Comparison of ENCODE assay signal across 8 mouse cellular contexts in genomic region chr6:59020346-59020745, GRCm38 (mm10). TPM values are rescaled to one million over a fixed set of nuclear protein-coding genes. Genes with fewer than 3 reads are reported as not detected.
DNase-seq lines count a peak whose midpoint lies in the region; ATAC-seq and TF ChIP-seq lines count a peak whose summit lies in the region.

No protein-coding gene starts in this region.

- intact Hi-C loops in left cerebral cortex, postnatal 36 days (cut with DNase I) = loop anchor here (5.0 kb wide), 1 partner anchor 162 kb away; no protein-coding TSS in a partner anchor

- DNase-seq in CD4-positive, CD25-positive, alpha-beta regulatory T cell, adult 2 months (ENCODE audit: low read depth, low spot score) = peak; percentile 34
- DNase-seq in midbrain, postnatal 0 days (ENCODE audit: low spot score) = no peak
- no peak for DNase-seq in midbrain, embryonic 10.5 days (ENCODE audit: low spot score)
- peak; percentile 56 to 65 for DNase-seq in kidney, adult 8-10 months
- peak; percentile 66 for DNase-seq in stomach, postnatal 0 days (ENCODE audit: low spot score)
- DNase-seq in left cerebral cortex, postnatal 36 days (ENCODE audit: low spot score in 2 of 2) = no peak

- H3K27ac ChIP-seq in midbrain, postnatal 0 days (ENCODE audit: low read depth, low read length) = no peak overlapping the region
- no peak overlapping the region for H3K27ac ChIP-seq in midbrain, embryonic 10.5 days (replicated peaks)
- H3K27ac ChIP-seq in stomach, postnatal 0 days (replicated peaks) = no peak overlapping the region
- no peak overlapping the region for H3K27ac ChIP-seq in forebrain, embryonic 15.5 days (replicated peaks)

- H3K36me3 ChIP-seq in midbrain, postnatal 0 days (ENCODE audit: insufficient read depth, low read length) = no peaks in the 10 kb centered on the region
- no peaks in the 10 kb centered on the region for H3K36me3 ChIP-seq in midbrain, embryonic 10.5 days
- no peaks in the 10 kb centered on the region for H3K36me3 ChIP-seq in stomach, postnatal 0 days (ENCODE audit: control insufficient read depth, insufficient read depth, low read length)
- no peaks in the 10 kb centered on the region for H3K36me3 ChIP-seq in forebrain, embryonic 15.5 days

- no peak overlapping the region for H3K4me2 ChIP-seq in midbrain, postnatal 0 days (ENCODE audit: low read depth, low read length, poor library complexity, severe bottlenecking)
- H3K4me2 ChIP-seq in stomach, postnatal 0 days (replicated peaks; ENCODE audit: low read depth) = no peak overlapping the region
- H3K4me2 ChIP-seq in forebrain, embryonic 15.5 days (replicated peaks) = no peak overlapping the region

- no peaks in the 10 kb centered on the region for H3K27me3 ChIP-seq in midbrain, postnatal 0 days (ENCODE audit: insufficient read depth, low read length)
- no peaks in the 10 kb centered on the region for H3K27me3 ChIP-seq in midbrain, embryonic 10.5 days (ENCODE audit: low read depth, poor library complexity, severe bottlenecking)
- H3K27me3 ChIP-seq in stomach, postnatal 0 days (ENCODE audit: control insufficient read depth, insufficient read depth, low read length) = no peaks in the 10 kb centered on the region
- H3K27me3 ChIP-seq in forebrain, embryonic 15.5 days = no peaks in the 10 kb centered on the region

- 89% methylated on average over 2 of the region's 2 CpGs for WGBS in midbrain, postnatal 0 days
- WGBS in midbrain, embryonic 10.5 days = 82% methylated on average over 2 of the region's 2 CpGs
- 80% methylated on average over 2 of the region's 2 CpGs for WGBS in stomach, postnatal 0 days
- WGBS in forebrain, embryonic 15.5 days = 82% methylated on average over 2 of the region's 2 CpGs

- no peak overlapping the region for H3K4me3 ChIP-seq in midbrain, postnatal 0 days (ENCODE audit: low read depth, low read length)
- H3K4me3 ChIP-seq in midbrain, embryonic 10.5 days = no peak overlapping the region
- H3K4me3 ChIP-seq in stomach, postnatal 0 days (ENCODE audit: low read depth, low read length) = no peak overlapping the region
- H3K4me3 ChIP-seq in forebrain, embryonic 15.5 days = no peak overlapping the region

- no peak for ATAC-seq in CD4-positive, CD25-positive, alpha-beta regulatory T cell, adult 4 months
- no peak for ATAC-seq in midbrain, postnatal 0 days (ENCODE audit: low FRiP score)
- no peak for ATAC-seq in stomach, postnatal 0 days (ENCODE audit: low FRiP score, low TSS enrichment)
- no peak for ATAC-seq in forebrain, embryonic 15.5 days (replicated peaks)

- H3K9ac ChIP-seq in midbrain, postnatal 0 days (replicated peaks; ENCODE audit: low read length, poor library complexity, severe bottlenecking) = no peak overlapping the region
- no peak overlapping the region for H3K9ac ChIP-seq in stomach, postnatal 0 days (ENCODE audit: low read length)
- no peak overlapping the region for H3K9ac ChIP-seq in forebrain, embryonic 15.5 days (replicated peaks)

- no peaks in the 10 kb centered on the region for H3K9me3 ChIP-seq in midbrain, postnatal 0 days (ENCODE audit: low read length)
- H3K9me3 ChIP-seq in midbrain, embryonic 10.5 days (replicated peaks) = no peaks in the 10 kb centered on the region
- no peaks in the 10 kb centered on the region for H3K9me3 ChIP-seq in stomach, postnatal 0 days (ENCODE audit: control insufficient read depth, low read length)
- no peaks in the 10 kb centered on the region for H3K9me3 ChIP-seq in forebrain, embryonic 15.5 days

- TF ChIP-seq CTCF in midbrain, postnatal 0 days (IDR thresholded peaks at IDR 0.05) = peak; percentile 44
- peak; percentile 81 for TF ChIP-seq CTCF in stomach, postnatal 0 days (IDR thresholded peaks at IDR 0.05; ENCODE audit: low read depth)

- H3K4me1 ChIP-seq in midbrain, postnatal 0 days (ENCODE audit: insufficient read depth, low read length) = no peaks in the 10 kb centered on the region
- H3K4me1 ChIP-seq in midbrain, embryonic 10.5 days = peaks cover 11% of the 10 kb centered on the region
- H3K4me1 ChIP-seq in stomach, postnatal 0 days (replicated peaks; ENCODE audit: control insufficient read depth, insufficient read depth) = no peaks in the 10 kb centered on the region
- peaks cover 9% of the 10 kb centered on the region for H3K4me1 ChIP-seq in forebrain, embryonic 15.5 days

- no peak for TF ChIP-seq EP300 in stomach, postnatal 0 days (optimal IDR thresholded peaks at IDR 0.05)

RNA-seq across cellular contexts. Expression of gene Fam13a, which starts 4.0 kb away (rescaled TPM):
- polyA plus RNA-seq in CD4-positive, CD25-positive, alpha-beta regulatory T cell, adult 4 months (2017; shearing (Covaris generic)) = under 1 TPM in 1 of 2 experiments, not detected in 1; 0.15 TPM
- total RNA-seq in midbrain, postnatal 0 days (2014; rRNA removed) = 3.6 and 4.3 TPM in 2 replicates
- polyA plus RNA-seq in midbrain, postnatal 0 days (2015; fragmentation: Nextera tagmentation; extraction: Ambion mirVana) = 8.8 and 13.7 TPM in 2 replicates
- polyA plus RNA-seq in midbrain, embryonic 10.5 days (2016; fragmentation: Nextera tagmentation; extraction: Ambion mirVana) = 2.1 and 3.3 TPM in 2 replicates
- polyA plus RNA-seq in stomach, postnatal 0 days (2015; fragmentation: Nextera tagmentation; extraction: Ambion mirVana) = 8.0 and 8.4 TPM in 2 replicates
- polyA plus RNA-seq in forebrain, embryonic 15.5 days (2015; fragmentation: Nextera tagmentation; extraction: Ambion mirVana) = 8.3 and 9.0 TPM in 2 replicates
- total RNA-seq in left cerebral cortex, postnatal 36 days (2021) = 10 to 100 TPM; 13.6 to 13.8 TPM

Comparison
In these comparisons a context has a peak if more than half of its experiments do, and no peak if none do; other contexts are left out.
1. DNase-seq: peak in CD4-positive, CD25-positive, alpha-beta regulatory T cell, adult 2 months (single experiment), kidney, adult 8-10 months (2 of 2) and stomach, postnatal 0 days (single experiment); none in midbrain, postnatal 0 days (single experiment), midbrain, embryonic 10.5 days (single experiment) and left cerebral cortex, postnatal 36 days (0 of 2).